Mouse (Mus musculus) kidney, postnatal 10 days (tissue): ENCODE results near the gene Vsig8.

Experiments used
- DNase-seq: peaks from one replicate; pipeline ENCODE4 v3.0.0; 2021; ENCODE audit warnings: mixed read lengths

Gene Vsig8

GRCm38 (mm10) chr1:172593956-172594355 lies 38.2 kb downstream of the Vsig8 start:
- DNase-seq, result no peak

- peak; percentile 67 for DNase-seq
Observed at GRCm38 (mm10) chr1:172594495-172594894, 38.8 kb downstream of the Vsig8 start.

- no peak for DNase-seq
Observed at GRCm38 (mm10) chr1:172602326-172602725, 46.6 kb downstream of the Vsig8 start, which contains the start of gene Fcrl6. Gene Fcrl6, minus strand, starts transcription at chr1:172602551.

GRCm38 (mm10) chr1:172611304-172611703 lies 55.6 kb downstream of the Vsig8 start:
- DNase-seq, result no peak

- peak; percentile 28 for DNase-seq
Observed at GRCm38 (mm10) chr1:172612745-172613144, 57.0 kb downstream of the Vsig8 start.
